In genomic region chr1:152386188-152386835, GRCm38 (mm10) we compare ENCODE assay signal across 8 mouse cellular contexts. TPM values are rescaled to one million over a fixed set of nuclear protein-coding genes. Genes with fewer than 3 reads are reported as not detected.
A peak's percentile ranks its signal among the peaks of the same experiment; 100 is the strongest.
DNase-seq lines count a peak whose midpoint lies in the region; ATAC-seq and TF ChIP-seq lines count a peak whose summit lies in the region.

Gene Tsen15 (minus strand): TSS chr1:152386688.

- H3K27ac ChIP-seq in embryonic facial prominence, embryonic 13.5 days = peak within 1 kb of the TSS; percentile 28; the same call in 1 of the 2 replicates
- H3K27ac ChIP-seq in kidney, adult 2 months (ENCODE audit: insufficient read depth, low read depth, low read length) = peak within 1 kb of the TSS; percentile 77; the same call in 1 of the 2 replicates
- H3K27ac ChIP-seq in limb, embryonic 11.5 days (replicated peaks; ENCODE audit: low read depth, low read length) = no peak within 1 kb of the TSS
- H3K27ac ChIP-seq in midbrain, embryonic 13.5 days = no peak within 1 kb of the TSS
- H3K27ac ChIP-seq in small intestine, adult 2 months (ENCODE audit: insufficient read depth, low read depth, low read length) = no peak within 1 kb of the TSS

- peak within 1 kb of the TSS; percentile 76 for H3K4me2 ChIP-seq in embryonic facial prominence, embryonic 13.5 days
- H3K4me2 ChIP-seq in limb, embryonic 11.5 days (ENCODE audit: low read depth, severe bottlenecking) = peak within 1 kb of the TSS; percentile 40
- peak within 1 kb of the TSS; percentile 81 for H3K4me2 ChIP-seq in midbrain, embryonic 13.5 days (replicated peaks)

- peaks cover 3% of the 10 kb centered on the region; the same call in 1 of the 2 replicates for H3K4me1 ChIP-seq in embryonic facial prominence, embryonic 13.5 days
- peaks cover 6% of the 10 kb centered on the region; the same call in 1 of the 2 replicates for H3K4me1 ChIP-seq in kidney, adult 2 months (ENCODE audit: control insufficient read depth, insufficient read depth, low read length)
- no peaks in the 10 kb centered on the region for H3K4me1 ChIP-seq in limb, embryonic 11.5 days (ENCODE audit: control insufficient read depth, insufficient read depth, low read length)
- peaks cover 5% of the 10 kb centered on the region for H3K4me1 ChIP-seq in midbrain, embryonic 13.5 days (replicated peaks)
- H3K4me1 ChIP-seq in small intestine, adult 2 months (ENCODE audit: control insufficient read depth, insufficient read depth, insufficient read length, low read length) = peaks cover 2% of the 10 kb centered on the region; the same call in 1 of the 2 replicates

- peaks cover 12% of the 10 kb centered on the region for H3K36me3 ChIP-seq in embryonic facial prominence, embryonic 13.5 days
- no peaks in the 10 kb centered on the region; the same call in 1 of the 2 replicates for H3K36me3 ChIP-seq in kidney, adult 2 months (ENCODE audit: control insufficient read depth, insufficient read depth, low read length)
- H3K36me3 ChIP-seq in limb, embryonic 11.5 days (ENCODE audit: control insufficient read depth, insufficient read depth, low read length) = no peaks in the 10 kb centered on the region; the same call in 1 of the 2 replicates
- 0 out of 2 replicates have a peak, but pooled peaks cover 4% of the 10 kb centered on the region for H3K36me3 ChIP-seq in midbrain, embryonic 13.5 days
- H3K36me3 ChIP-seq in small intestine, adult 2 months (ENCODE audit: control insufficient read depth, insufficient read depth, low read length) = no peaks in the 10 kb centered on the region

- peak; percentile 89 for ATAC-seq in embryonic facial prominence, embryonic 13.5 days (ENCODE audit: insufficient number of reproducible peaks, insufficient read depth, low FRiP score, low TSS enrichment, low read depth)
- ATAC-seq in limb, embryonic 11.5 days (ENCODE audit: insufficient number of reproducible peaks, low FRiP score, low TSS enrichment, low read depth) = peak; percentile 98
- peak; percentile 95 for ATAC-seq in midbrain, embryonic 13.5 days

- TF ChIP-seq CTCF in kidney, adult 2 months (conservative IDR thresholded peaks at IDR 0.05; ENCODE audit: insufficient read depth, insufficient read length, low read depth, low read length) = no peak
- TF ChIP-seq CTCF in small intestine, adult 2 months (IDR thresholded peaks at IDR 0.05; ENCODE audit: extremely low read depth, insufficient read length, insufficient replicate concordance, low read depth, low read length) = no peak

- no peaks in the 10 kb centered on the region for H3K9me3 ChIP-seq in embryonic facial prominence, embryonic 13.5 days
- no peaks in the 10 kb centered on the region for H3K9me3 ChIP-seq in limb, embryonic 11.5 days (ENCODE audit: control insufficient read depth, low read length)
- H3K9me3 ChIP-seq in midbrain, embryonic 13.5 days = no peaks in the 10 kb centered on the region

- under 1% methylated on average over 57 of the region's 57 CpGs for WGBS in embryonic facial prominence, embryonic 13.5 days
- WGBS in kidney, adult 2 months = under 1% methylated on average over 57 of the region's 57 CpGs
- under 1% methylated on average over 57 of the region's 57 CpGs for WGBS in limb, embryonic 11.5 days
- WGBS in midbrain, embryonic 13.5 days = under 1% methylated on average over 42 of the region's 57 CpGs
- WGBS in small intestine, adult 2 months = under 1% methylated on average over 57 of the region's 57 CpGs

- peak; percentile 11 for TF ChIP-seq POLR2A in kidney, adult 2 months (IDR thresholded peaks at IDR 0.05; ENCODE audit: low read depth, low read length)
- peak; percentile 59 for TF ChIP-seq POLR2A in small intestine, adult 2 months (IDR thresholded peaks at IDR 0.05; ENCODE audit: low read depth, low read length)

- H3K9ac ChIP-seq in embryonic facial prominence, embryonic 13.5 days = peak within 1 kb of the TSS; percentile 89
- peak within 1 kb of the TSS; percentile 86 for H3K9ac ChIP-seq in limb, embryonic 11.5 days (ENCODE audit: low read length)
- peak within 1 kb of the TSS; percentile 72 for H3K9ac ChIP-seq in midbrain, embryonic 13.5 days (replicated peaks)

- DNase-seq in 3T3-L1 (ENCODE audit: low read depth, low spot score) = peak; percentile 83
- peak; percentile 90 to 92 for DNase-seq in adrenal gland, postnatal 36 days
- peak; percentile 90 to 91 for DNase-seq in heart, adult 18-20 months
- peak; percentile 96 for DNase-seq in kidney, adult 2 months
- peak; percentile 85 for DNase-seq in limb, embryonic 11.5 days (ENCODE audit: low spot score)

- no peaks in the 10 kb centered on the region for H3K27me3 ChIP-seq in embryonic facial prominence, embryonic 13.5 days
- no peaks in the 10 kb centered on the region for H3K27me3 ChIP-seq in kidney, adult 2 months (replicated peaks; ENCODE audit: control insufficient read depth, insufficient read depth, low read length)
- no peaks in the 10 kb centered on the region for H3K27me3 ChIP-seq in limb, embryonic 11.5 days (ENCODE audit: control insufficient read depth, insufficient read depth, low read length)
- H3K27me3 ChIP-seq in midbrain, embryonic 13.5 days = peaks cover 3% of the 10 kb centered on the region; the same call in 1 of the 2 replicates
- no peaks in the 10 kb centered on the region for H3K27me3 ChIP-seq in small intestine, adult 2 months (ENCODE audit: control insufficient read depth, insufficient read depth, low read length)

- H3K4me3 ChIP-seq in embryonic facial prominence, embryonic 13.5 days = peak within 1 kb of the TSS; percentile 92
- H3K4me3 ChIP-seq in kidney, adult 2 months (ENCODE audit: insufficient read depth, low read depth, low read length) = peak within 1 kb of the TSS; percentile 97
- H3K4me3 ChIP-seq in limb, embryonic 11.5 days (ENCODE audit: low read depth, low read length) = peak within 1 kb of the TSS; percentile 79
- peak within 1 kb of the TSS; percentile 68 for H3K4me3 ChIP-seq in midbrain, embryonic 13.5 days (replicated peaks)
- peak within 1 kb of the TSS; percentile 95 for H3K4me3 ChIP-seq in small intestine, adult 2 months (ENCODE audit: low read depth, low read length)

RNA-seq across cellular contexts. Expression of gene Tsen15, which starts in this region (rescaled TPM):
- total RNA-seq in adrenal gland, postnatal 36 days (2021) = 10 to 100 TPM; 25.2 to 27.4 TPM
- polyA plus RNA-seq in embryonic facial prominence, embryonic 13.5 days (2015; fragmentation: Nextera tagmentation; extraction: Ambion mirVana) = 79.5 and 102 TPM in 2 replicates
- total RNA-seq in heart, adult 18-20 months (2021) = 10 to 100 TPM; 21.0 to 21.5 TPM
- polyA plus RNA-seq in kidney, adult 2 months (2012; rRNA removed) = 14.6 and 18.8 TPM in 2 replicates
- polyA plus RNA-seq in limb, embryonic 11.5 days (2014; fragmentation: Nextera tagmentation; extraction: Ambion mirVana) = 95.5 and 105 TPM in 2 replicates
- polyA plus RNA-seq in midbrain, embryonic 13.5 days (2015; fragmentation: Nextera tagmentation; extraction: Ambion mirVana) = 31.9 and 34.5 TPM in 2 replicates
- polyA plus RNA-seq in small intestine, adult 2 months (2012; rRNA removed) = 1.4 and 2.0 TPM in 2 replicates

Comparison
In these comparisons a context has a peak if more than half of its experiments do, and no peak if none do; other contexts are left out.
1. H3K27ac ChIP-seq: peak in embryonic facial prominence, embryonic 13.5 days (single experiment) and kidney, adult 2 months (single experiment); none in limb, embryonic 11.5 days (single experiment), midbrain, embryonic 13.5 days (single experiment) and small intestine, adult 2 months (single experiment).
2. Peak in every context shown above with its lines, with median percentiles within 50 percentile points of each other: DNase-seq, ATAC-seq, H3K4me2 ChIP-seq, H3K4me3 ChIP-seq and H3K9ac ChIP-seq.